Mouse (Mus musculus) frontal cortex, adult 2 months (tissue): ENCODE measurements at regions not wholly inside any gene's neighbourhood (a gene's known extent, or its start where the extent isn't known, plus 50 kb on each side); places are given as distances from the start of the nearest gene placed in this dataset.

ENCODE experiments used
- DNase-seq, 2 experiments: peaks; one replicate each; pipeline ENCODE4 v3.0.0; 2022; ENCODE audit warnings: low spot score in 1 of 2; ENCODE audit errors: extremely low spot score in 1 of 2

- no peak for DNase-seq
Observed at GRCm38 (mm10) chr5:55276265-55276837, 1278.1 kb downstream of the Stim2 start.

- peak in 1 of 2 experiments; percentile 25 for DNase-seq
Observed at GRCm38 (mm10) chr5:55293301-55293700, 1295.0 kb downstream of the Stim2 start.

GRCm38 (mm10) chr5:55293978-55294377 is 1295.7 kb downstream of the Stim2 start:
- DNase-seq, result peak in 1 of 2 experiments; percentile 13

DNA sequence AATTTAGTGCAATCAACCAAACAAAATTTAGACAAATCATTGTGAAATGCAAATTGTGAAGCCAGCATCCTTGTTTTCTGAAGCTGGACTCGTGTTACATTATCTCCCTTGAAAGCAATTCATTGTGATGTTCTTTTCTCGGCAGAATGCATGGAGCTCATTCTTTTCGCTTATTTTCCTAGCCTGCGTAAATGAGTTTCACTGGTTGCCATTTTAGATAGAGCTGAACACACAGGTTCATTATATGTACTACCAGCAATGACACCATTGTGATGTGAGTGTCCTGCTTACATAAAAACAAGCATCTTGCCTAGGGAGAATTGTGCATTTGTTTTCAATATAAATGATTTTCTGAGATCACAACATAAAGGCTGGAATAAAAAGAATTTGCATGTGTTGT is 1296.5 kb downstream of the Stim2 start:
- no peak for DNase-seq

DNA sequence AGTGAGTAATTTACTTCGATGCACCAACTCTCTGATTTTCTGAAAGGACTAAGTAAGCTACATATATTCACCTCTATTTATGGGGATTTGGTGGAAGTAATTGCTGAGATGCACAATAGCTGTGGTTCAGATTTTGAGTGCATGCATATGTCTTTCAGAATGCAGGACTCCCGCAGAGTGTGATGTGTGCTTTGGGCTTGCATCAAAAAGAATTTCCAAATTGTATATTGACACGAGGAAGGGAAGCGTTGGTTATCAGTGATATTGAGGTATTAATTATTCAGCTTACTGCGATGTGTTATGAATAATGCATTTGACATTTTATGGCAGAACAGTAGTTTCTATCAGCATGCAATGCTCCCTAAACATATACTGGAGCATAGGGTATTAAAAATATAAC is 1303.2 kb downstream of the Stim2 start:
- DNase-seq, result no peak

DNA sequence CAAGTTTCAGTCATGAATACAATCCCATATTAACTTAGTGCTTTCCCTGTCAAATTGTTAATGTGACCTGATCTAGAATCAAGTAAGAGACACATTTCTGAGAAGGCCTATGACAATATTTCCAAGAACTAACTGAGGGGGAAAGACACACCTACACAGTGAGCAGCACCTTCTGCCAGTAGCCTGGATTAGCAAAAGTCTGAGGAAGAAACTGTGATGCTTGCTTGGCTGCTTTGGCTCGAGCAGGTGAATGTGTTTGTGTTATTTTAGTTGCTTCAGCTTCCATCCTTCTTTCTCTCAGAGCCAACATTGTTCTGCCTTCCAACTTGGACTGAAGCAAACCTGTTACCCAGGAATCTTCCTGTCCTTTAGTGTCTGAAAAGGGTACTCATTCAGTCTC is 1347.7 kb downstream of the Stim2 start:
- DNase-seq, result peak; percentile 1 to 20

DNA sequence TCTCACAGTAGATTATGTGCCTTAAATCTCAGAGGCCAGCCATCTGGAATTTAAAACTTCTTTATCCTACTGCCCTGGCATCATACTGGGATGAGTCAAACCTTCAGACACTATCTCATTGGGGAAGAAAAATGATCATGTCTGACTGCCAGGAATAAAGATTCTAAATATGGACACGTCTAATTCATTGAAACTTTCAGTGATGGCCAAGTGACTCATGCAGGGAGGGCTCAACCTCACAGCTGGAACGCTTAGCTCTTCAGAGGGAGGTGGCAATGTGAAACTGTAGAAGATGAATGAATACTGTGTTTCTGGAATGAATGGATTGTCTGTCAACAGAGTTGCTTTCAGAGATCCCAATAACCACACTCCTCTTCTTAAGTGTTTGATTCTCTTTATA is 1357.2 kb downstream of the Stim2 start:
- DNase-seq, result peak; percentile 8 to 57

GRCm38 (mm10) chr5:55374295-55374694 is 1376.0 kb downstream of the Stim2 start:
- DNase-seq, result peak in 1 of 2 experiments; percentile 9

DNA sequence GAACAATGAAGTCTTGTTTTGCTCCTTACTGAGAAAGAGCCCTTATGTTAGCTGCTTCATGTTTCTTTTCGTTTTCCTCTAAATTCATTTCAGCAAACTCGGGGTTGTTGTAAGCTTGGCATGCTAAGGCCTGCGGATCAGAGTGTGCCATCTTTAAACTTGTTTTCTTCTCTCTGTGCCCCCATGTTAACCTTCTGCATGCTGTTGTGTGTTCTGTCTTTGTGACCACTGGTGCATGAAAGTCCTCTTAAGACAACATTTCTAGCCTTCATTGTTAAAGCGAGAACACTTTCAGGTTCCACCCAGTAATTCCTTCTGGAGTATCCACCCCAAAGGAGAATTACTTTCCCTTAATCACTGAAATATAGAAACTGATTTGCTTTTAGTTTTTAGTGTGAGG is 1392.5 kb downstream of the Stim2 start:
- DNase-seq, result no peak

GRCm38 (mm10) chr5:55395986-55396385 is 1397.7 kb downstream of the Stim2 start:
- DNase-seq, result no peak

DNA sequence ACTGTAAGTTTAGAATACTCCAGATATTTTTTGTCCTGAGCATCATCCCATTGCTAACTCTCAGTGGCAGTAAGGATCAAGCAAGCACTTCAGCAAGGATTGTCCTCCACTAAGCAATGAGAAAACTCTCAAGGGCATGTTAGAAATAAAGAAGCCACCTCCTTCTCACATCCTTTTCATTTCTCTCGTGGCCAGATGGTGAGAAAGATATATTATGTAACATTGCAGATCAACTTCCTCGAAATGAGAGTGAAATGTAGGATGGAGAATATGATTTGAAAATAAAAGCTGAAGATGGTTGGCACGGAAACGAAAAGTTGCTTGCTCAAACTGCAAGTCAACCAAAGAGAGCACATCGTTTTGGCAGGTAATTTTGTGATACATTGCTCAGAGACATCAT is 1417.8 kb downstream of the Stim2 start:
- peak; percentile 53 to 85 for DNase-seq

- no peak for DNase-seq
Observed at GRCm38 (mm10) chr5:55439158-55439557, 1440.9 kb downstream of the Stim2 start.

DNA sequence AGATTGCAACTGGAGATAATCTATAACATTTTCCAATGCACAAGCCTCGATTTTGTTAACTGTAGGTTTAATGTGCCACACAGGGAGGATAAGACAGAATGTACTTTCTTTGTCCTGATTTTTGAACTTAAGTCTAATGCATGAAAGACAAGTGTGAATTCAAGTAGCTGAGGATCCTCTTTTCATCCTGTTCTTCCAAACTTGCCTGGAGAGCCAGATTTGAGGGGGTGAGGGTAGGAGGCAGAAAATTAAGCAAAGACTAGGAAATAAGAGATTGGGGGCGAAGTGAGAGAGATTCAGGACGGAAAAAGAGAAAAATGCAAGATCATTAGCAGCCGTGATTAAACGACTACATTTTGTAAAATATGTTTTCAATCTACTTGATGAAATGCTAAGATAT is 1450.8 kb downstream of the Stim2 start:
- DNase-seq, result peak in 1 of 2 experiments; percentile 30
